Mouse (Mus musculus) gastrocnemius, adult 2 months (tissue): ENCODE measurements around the gene Cdh3. TPM values are rescaled to one million over a fixed set of nuclear protein-coding genes. Genes with fewer than 3 reads are reported as not detected.
A peak's percentile ranks its signal among the peaks of the same experiment; 100 is the strongest.

Source experiments
- DNase-seq: peaks from one replicate; pipeline ENCODE4 v3.0.0; 2022
- H3K27ac ChIP-seq: fragments of 200-600 bp; 2 replicates; pipeline ENCODE4 v1.8.1; 2022; ENCODE audit warnings: mild to moderate bottlenecking
- H3K4me3 ChIP-seq: fragments of 200-600 bp; 2 replicates; pipeline ENCODE4 v1.8.1; 2022; ENCODE audit warnings: mild to moderate bottlenecking, moderate library complexity
- CTCF ChIP-seq: fragments of 200-600 bp; IDR thresholded peaks from 2 replicates; pipeline ENCODE4 v1.8.1; 2022; ENCODE audit warnings: antibody characterized with exemption, mild to moderate bottlenecking, moderate library complexity
- intact Hi-C: fragments of 180-260 bp; cut with DNase I; formaldehyde crosslinking; loops from one replicate; pipeline ENCODE4 v1.15.1; 2025
- total RNA-seq, 2 experiments: library from RNA; stranded (reverse); gene quantifications; 2 replicates each; pipeline ENCODE4 v1.2.3; 2021

Gene Cdh3
- total RNA-seq, 2 experiments from 2014 or later = 0.06 TPM; not detected in 1

DNA sequence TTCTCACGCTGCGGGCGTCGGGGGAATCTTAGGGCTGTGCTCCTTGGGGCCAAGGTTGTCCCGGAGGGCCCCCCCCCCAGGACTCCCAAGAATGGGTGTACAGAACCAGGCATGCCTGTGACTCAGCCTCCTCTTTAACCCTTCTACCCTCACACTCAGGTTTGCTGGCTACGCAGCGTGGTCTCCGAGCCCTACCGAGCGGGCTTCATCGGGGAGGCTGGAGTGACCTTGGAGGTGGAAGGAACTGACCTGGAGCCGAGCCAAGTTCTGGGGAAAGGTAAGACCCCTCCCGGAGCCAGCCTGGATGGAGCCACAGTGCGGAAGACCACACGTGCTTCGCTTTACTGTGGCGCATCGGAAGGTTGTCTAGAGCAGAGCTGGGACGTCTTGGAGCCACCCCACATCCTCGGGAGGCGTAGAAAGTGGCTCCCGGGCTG lies 392 bp downstream of the Cdh3 start:
- DNase-seq = no peak
- intact Hi-C loops = no loop called here
- peak overlapping the region; percentile 65 for H3K4me3 ChIP-seq
- TF ChIP-seq CTCF = no peak
- no peak overlapping the region for H3K27ac ChIP-seq

DNA sequence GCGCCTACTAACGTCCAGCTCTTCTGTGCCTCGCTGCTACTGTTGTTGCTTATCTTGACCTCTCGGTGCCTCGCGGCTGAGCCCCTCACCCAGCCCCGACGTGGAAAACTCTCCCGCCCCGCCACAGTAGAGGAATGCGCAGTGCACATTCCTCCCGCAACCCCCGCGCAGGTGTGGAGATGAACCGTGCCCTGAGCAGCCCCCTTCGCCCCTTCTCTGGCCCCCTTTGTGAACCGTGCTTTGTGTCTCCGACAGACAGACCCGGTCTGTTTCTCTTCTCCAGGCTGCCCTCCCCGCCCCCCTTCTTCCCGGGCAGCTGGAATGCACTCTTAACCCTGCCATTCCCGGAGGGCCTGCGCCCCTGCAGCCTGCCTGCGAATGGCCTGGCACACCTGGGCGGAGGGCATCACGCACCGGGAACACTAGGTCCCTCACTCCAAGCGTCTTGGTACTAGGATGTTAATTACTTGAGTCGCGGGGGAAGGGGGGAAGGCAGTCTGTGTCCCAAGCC lies 895 bp downstream of the Cdh3 start:
- H3K4me3 ChIP-seq = peak overlapping the region; percentile 65
- intact Hi-C loops = no loop called here
- no peak for TF ChIP-seq CTCF
- H3K27ac ChIP-seq = no peak overlapping the region
- DNase-seq = no peak

- no peak for DNase-seq
- Histone ChIP-seq H3K4me3 (no peak overlapping the region), H3K27ac (no peak overlapping the region)
- no peak for TF ChIP-seq CTCF
- intact Hi-C loops = no loop called here
Observed at GRCm38 (mm10) chr8:106512475-106513150, 1.9 kb downstream of the Cdh3 start.

DNA sequence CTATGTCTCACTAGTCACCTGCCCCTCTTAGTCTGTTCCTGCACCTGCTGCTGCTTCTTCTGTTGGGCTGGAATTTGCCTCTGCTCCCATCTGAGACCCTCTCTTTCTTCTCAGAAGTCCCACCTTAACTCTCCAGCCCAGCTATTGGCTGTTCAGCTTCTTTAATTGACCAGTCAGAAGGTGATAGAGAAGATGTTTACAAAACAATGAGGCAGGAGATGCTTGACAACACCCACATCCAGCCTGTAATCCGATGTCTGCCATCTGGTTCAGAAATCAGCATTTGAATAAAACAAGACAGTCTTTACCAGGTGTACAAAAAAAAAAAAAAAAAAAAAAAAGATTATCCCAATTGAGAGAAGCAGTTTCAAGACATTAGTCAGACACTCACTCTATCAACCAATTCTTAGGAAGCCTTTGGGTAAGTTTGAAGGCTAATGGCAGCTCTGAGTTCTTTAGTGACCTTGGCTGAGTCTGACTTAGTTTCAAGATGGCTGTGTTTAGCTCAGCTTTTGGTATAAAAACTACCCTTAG lies 5.3 kb downstream of the Cdh3 start:
- intact Hi-C loops = no loop called here
- TF ChIP-seq CTCF = no peak
- DNase-seq = no peak
- no peak overlapping the region for H3K4me3 ChIP-seq
- no peak overlapping the region for H3K27ac ChIP-seq

DNA sequence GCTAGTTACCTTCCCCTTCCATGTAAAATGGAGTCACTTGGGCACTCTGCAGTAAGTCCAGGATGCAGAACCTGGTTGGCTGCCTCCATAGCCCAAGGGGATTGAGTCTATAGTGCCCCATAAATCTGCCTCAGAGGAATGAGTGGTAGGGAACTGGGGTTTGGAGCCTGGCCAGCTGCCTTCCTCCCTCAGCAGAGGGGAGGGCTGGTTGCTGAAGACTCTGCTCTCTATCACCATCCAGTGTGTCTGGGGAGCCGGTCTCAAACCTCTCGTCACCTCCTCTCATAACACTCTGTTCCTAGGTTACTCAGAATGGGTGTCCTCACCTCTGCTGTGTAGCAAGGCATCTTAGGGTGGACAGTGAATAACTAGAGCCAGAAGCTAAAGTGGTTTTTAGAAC lies 5.9 kb downstream of the Cdh3 start:
- no peak overlapping the region for H3K4me3 ChIP-seq
- no peak for TF ChIP-seq CTCF
- no peak overlapping the region for H3K27ac ChIP-seq
- no peak for DNase-seq
- intact Hi-C loops = no loop called here

GRCm38 (mm10) chr8:106518763-106519162 lies 8.1 kb downstream of the Cdh3 start:
- Histone ChIP-seq H3K27ac (no peak overlapping the region), H3K4me3 (no peak overlapping the region)
- no peak for DNase-seq
- intact Hi-C loops = no loop called here
- TF ChIP-seq CTCF = no peak

DNA sequence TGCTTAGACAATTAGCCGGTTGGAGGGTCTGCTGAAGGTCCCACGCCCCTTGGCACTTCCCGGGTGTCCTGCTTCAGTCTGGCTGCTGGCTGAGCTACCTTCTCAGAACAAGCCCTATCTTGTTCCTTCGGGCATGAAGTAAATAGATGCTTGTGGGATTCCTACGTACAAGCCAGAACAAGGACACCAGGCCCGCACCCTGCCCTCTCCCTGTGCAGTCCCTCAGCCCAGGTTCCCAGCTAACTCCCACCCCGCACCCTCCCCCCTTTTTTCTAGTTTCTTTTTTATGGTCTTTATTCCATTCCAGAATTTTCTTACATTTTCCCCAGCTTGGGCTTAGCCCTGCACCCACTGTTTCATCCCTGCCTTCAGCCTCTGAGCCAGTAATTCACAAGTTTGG lies 9.9 kb downstream of the Cdh3 start:
- no peak overlapping the region for H3K27ac ChIP-seq
- DNase-seq = no peak
- intact Hi-C loops = no loop called here
- H3K4me3 ChIP-seq = no peak overlapping the region
- no peak for TF ChIP-seq CTCF

DNA sequence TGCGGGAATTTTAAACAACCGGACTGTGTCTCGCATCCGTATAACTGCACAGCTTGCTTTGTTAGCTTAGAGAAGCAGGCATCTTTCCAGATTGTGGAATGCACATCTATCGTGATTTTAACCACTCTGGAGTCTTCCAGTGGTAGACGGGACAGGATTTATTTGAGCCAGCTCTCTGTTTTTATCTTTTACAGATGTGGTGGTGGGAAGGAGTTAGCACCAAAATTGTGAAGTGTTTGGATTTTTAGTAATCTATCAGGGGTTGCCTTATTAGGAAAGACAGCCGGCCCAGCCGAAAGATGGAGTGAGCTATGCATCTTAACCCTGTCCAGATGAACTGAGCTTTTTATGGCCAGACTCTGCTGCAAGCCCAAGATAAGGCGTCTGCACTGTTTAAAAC lies 11.2 kb downstream of the Cdh3 start:
- no peak for DNase-seq
- H3K27ac ChIP-seq = no peak overlapping the region
- no peak overlapping the region for H3K4me3 ChIP-seq
- intact Hi-C loops = no loop called here
- no peak for TF ChIP-seq CTCF

DNA sequence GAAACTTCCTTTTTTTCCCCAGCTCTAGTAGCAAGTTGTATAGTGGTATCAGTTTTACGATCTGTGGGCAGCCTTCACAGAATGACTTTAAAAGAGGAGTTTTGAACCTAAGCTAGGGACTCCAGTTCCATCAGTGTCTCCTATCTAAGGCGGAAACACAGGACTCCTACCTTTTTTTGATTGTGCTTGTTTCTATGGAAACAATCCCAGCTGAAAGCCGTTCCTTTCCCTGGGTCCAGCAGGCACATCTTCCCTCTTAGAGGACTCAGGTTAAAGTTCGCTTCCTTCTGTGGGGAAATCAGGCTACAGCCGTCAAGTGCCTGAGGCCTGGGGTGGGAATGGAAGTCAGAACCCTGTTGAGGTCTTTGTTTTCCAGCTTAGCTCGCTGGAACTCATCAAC lies 16.0 kb downstream of the Cdh3 start:
- Histone ChIP-seq H3K27ac (no peak overlapping the region), H3K4me3 (no peak overlapping the region)
- intact Hi-C loops = no loop called here
- no peak for DNase-seq
- TF ChIP-seq CTCF = no peak

- H3K27ac ChIP-seq = no peak overlapping the region
- intact Hi-C loops = no loop called here
- H3K4me3 ChIP-seq = no peak overlapping the region
- peak; percentile 54 for TF ChIP-seq CTCF
- DNase-seq = no peak
Observed at GRCm38 (mm10) chr8:106527241-106528036, 16.7 kb downstream of the Cdh3 start.

- Histone ChIP-seq H3K27ac (no peak overlapping the region), H3K4me3 (no peak overlapping the region)
- intact Hi-C loops = no loop called here
- no peak for TF ChIP-seq CTCF
- no peak for DNase-seq
Observed at GRCm38 (mm10) chr8:106528596-106529249, 18.0 kb downstream of the Cdh3 start.

DNA sequence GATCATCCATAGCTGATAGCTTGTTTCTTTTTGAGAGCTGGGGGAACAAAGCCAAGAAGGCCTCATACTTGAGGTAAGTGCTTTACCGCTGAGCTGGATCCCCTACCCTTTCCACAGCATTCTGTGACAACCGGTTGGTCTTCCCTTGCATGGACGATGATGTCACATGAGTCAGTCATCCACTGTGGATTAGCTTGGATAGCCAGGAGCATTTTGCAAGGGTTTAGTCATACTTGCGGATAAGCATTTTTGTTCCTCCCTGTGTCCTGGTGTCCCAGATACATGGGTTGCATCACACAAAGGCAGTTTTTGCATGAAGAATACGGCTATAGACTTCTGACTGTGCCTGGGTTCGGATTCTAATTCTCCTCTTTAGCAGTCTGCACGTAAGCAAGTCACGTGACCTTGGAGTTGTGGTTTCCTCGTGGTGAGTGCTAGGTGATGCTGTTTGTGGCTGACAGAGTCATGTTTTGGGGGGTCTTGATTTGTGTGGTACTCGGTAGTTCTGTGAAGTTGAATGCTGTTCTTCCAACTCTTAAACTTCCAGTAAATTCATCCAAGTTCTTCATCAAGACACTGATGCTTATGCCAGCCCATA lies 19.3 kb downstream of the Cdh3 start:
- Histone ChIP-seq H3K4me3 (no peak overlapping the region), H3K27ac (no peak overlapping the region)
- TF ChIP-seq CTCF = no peak
- intact Hi-C loops = no loop called here
- DNase-seq = no peak
